Mouse (Mus musculus): Measurements from ENCODE around the gene Rab6b. TPM values are rescaled to one million over a fixed set of nuclear protein-coding genes. Genes with fewer than 3 reads are reported as not detected.

Gene Rab6b
- total and polyA plus RNA-seq, 3 experiments: 0.04 to 0.19 TPM; not detected in 1

GRCm38 (mm10) chr9:103233006-103233395 lies 121.4 kb downstream of the Rab6b start:
- Histone ChIP-seq H3K36me3 (replicated peaks in 1 of 2; ENCODE audit: control insufficient read depth in 1 of 2, insufficient read depth in 1 of 2, low read length in 1 of 2) (no peaks in the 10 kb centered on the region), H3K4me3 (replicated peaks in 1 of 3; ENCODE audit: low read depth in 2 of 3, low read length in 2 of 3, poor library complexity in 1 of 3) (no peak overlapping the region), H3K27me3 (replicated peaks) (peaks cover 15% of the 10 kb centered on the region), H3K4me1 (ENCODE audit: control insufficient read depth in 1 of 2, insufficient read depth in 2 of 2) (no peaks in the 10 kb centered on the region; a peak in 1 of 4 replicates), H3K9ac (ENCODE audit: insufficient read depth, low read depth) (no peak overlapping the region), H3K4me2 (ENCODE audit: insufficient read depth, low read depth, poor library complexity, severe bottlenecking) (no peak overlapping the region), H3K79me2 (replicated peaks; ENCODE audit: control insufficient read depth, extremely low read depth, insufficient read depth, poor library complexity, severe bottlenecking) (no peaks in the 10 kb centered on the region), H3K27ac (ENCODE audit: insufficient read depth, low read depth) (no peak overlapping the region), H3K9me3 (replicated peaks; ENCODE audit: low read length) (no peaks in the 10 kb centered on the region)
- in situ Hi-C loops (cut with MboI; ENCODE audit: low pct_ligation_motif_present, low pct_unique_long_range_greater_than_20kb, low sequenced_read_pairs): no loop called here
- dilution Hi-C loops (cut with MboI; ENCODE audit: extremely low pct_ligation_motif_present, extremely low pct_unique_long_range_greater_than_20kb, low sequenced_read_pairs): no loop called here
- no peak for DNase-seq (ENCODE audit: extremely low read depth)
- TF ChIP-seq RAD21 (IDR thresholded peaks at IDR 0.05; ENCODE audit: low read depth, low read length) (no peak), CHD2 (IDR thresholded peaks at IDR 0.05; ENCODE audit: low read length) (no peak), MYC (IDR thresholded peaks at IDR 0.05; ENCODE audit: low read depth, low read length) (no peak), BHLHE40 (IDR thresholded peaks at IDR 0.05; ENCODE audit: low read depth, low read length) (no peak), ELF1 (IDR thresholded peaks at IDR 0.05; ENCODE audit: low read depth, low read length) (no peak), CHD1 (IDR thresholded peaks at IDR 0.05; ENCODE audit: low read depth, low read length) (no peak), POLR2A (IDR thresholded peaks at IDR 0.05; ENCODE audit: low read depth, low read length) (no peak), E2F4 (IDR thresholded peaks at IDR 0.05; ENCODE audit: insufficient replicate concordance, low read depth, low read length) (no peak), POLR2AphosphoS2 (IDR thresholded peaks at IDR 0.05; ENCODE audit: low read depth, low read length) (no peak), GABPA (IDR thresholded peaks at IDR 0.05; ENCODE audit: insufficient replicate concordance, low read depth, low read length) (no peak), KAT2A (IDR thresholded peaks at IDR 0.05; ENCODE audit: insufficient replicate concordance, low read length) (no peak), SMC3 (IDR thresholded peaks at IDR 0.05; ENCODE audit: low read depth, low read length) (no peak), UBTF (IDR thresholded peaks at IDR 0.05; ENCODE audit: low read depth, low read length) (no peak), PAX5 (IDR thresholded peaks at IDR 0.05; ENCODE audit: low read length) (no peak), JUND (conservative IDR thresholded peaks at IDR 0.05; ENCODE audit: low read depth, low read length) (no peak), USF2 (conservative IDR thresholded peaks at IDR 0.05; ENCODE audit: low read depth, low read length) (no peak), IRF4 (IDR thresholded peaks at IDR 0.05; ENCODE audit: low read depth, low read length) (no peak), USF1 (IDR thresholded peaks at IDR 0.05; ENCODE audit: low read depth, low read length) (no peak), TCF12 (IDR thresholded peaks at IDR 0.05; ENCODE audit: low read depth, low read length) (no peak), MAFK (IDR thresholded peaks at IDR 0.05; ENCODE audit: insufficient replicate concordance, low read length) (no peak)

GRCm38 (mm10) chr9:103234059-103234458 lies 122.5 kb downstream of the Rab6b start:
- no peak for DNase-seq (ENCODE audit: extremely low read depth)
- Histone ChIP-seq H3K4me2 (ENCODE audit: insufficient read depth, low read depth, poor library complexity, severe bottlenecking) (no peak overlapping the region), H3K4me1 (ENCODE audit: control insufficient read depth in 1 of 2, insufficient read depth in 2 of 2) (no peaks in the 10 kb centered on the region; a peak in 1 of 4 replicates), H3K9ac (ENCODE audit: insufficient read depth, low read depth) (no peak overlapping the region), H3K36me3 (replicated peaks in 1 of 2; ENCODE audit: control insufficient read depth in 1 of 2, insufficient read depth in 1 of 2, low read length in 1 of 2) (no peaks in the 10 kb centered on the region), H3K27me3 (replicated peaks) (peaks cover 7% of the 10 kb centered on the region), H3K4me3 (replicated peaks in 1 of 3; ENCODE audit: low read depth in 2 of 3, low read length in 2 of 3, poor library complexity in 1 of 3) (no peak overlapping the region), H3K27ac (ENCODE audit: insufficient read depth, low read depth) (no peak overlapping the region), H3K79me2 (replicated peaks; ENCODE audit: control insufficient read depth, extremely low read depth, insufficient read depth, poor library complexity, severe bottlenecking) (no peaks in the 10 kb centered on the region), H3K9me3 (replicated peaks; ENCODE audit: low read length) (no peaks in the 10 kb centered on the region)
- in situ Hi-C loops (cut with MboI; ENCODE audit: low pct_ligation_motif_present, low pct_unique_long_range_greater_than_20kb, low sequenced_read_pairs) (no loop called here), dilution Hi-C loops (cut with MboI; ENCODE audit: extremely low pct_ligation_motif_present, extremely low pct_unique_long_range_greater_than_20kb, low sequenced_read_pairs) (no loop called here)
- TF ChIP-seq TCF12 (IDR thresholded peaks at IDR 0.05; ENCODE audit: low read depth, low read length) (no peak), HCFC1 (IDR thresholded peaks at IDR 0.05; ENCODE audit: low read depth, low read length) (no peak), ZC3H11A (IDR thresholded peaks at IDR 0.05; ENCODE audit: low read depth, low read length) (no peak), USF2 (conservative IDR thresholded peaks at IDR 0.05; ENCODE audit: low read depth, low read length) (no peak), JUND (conservative IDR thresholded peaks at IDR 0.05; ENCODE audit: low read depth, low read length) (no peak), MYC (IDR thresholded peaks at IDR 0.05; ENCODE audit: low read depth, low read length) (no peak), USF1 (IDR thresholded peaks at IDR 0.05; ENCODE audit: low read depth, low read length) (no peak), E2F4 (IDR thresholded peaks at IDR 0.05; ENCODE audit: insufficient replicate concordance, low read depth, low read length) (no peak), ZNF384 (IDR thresholded peaks at IDR 0.05; ENCODE audit: low read depth, low read length) (no peak)

Data from CH12.LX (cell line).